Mouse (Mus musculus) gastrocnemius, adult 8-10 months (tissue): ENCODE results near the gene Rbm6. TPM values are rescaled to one million over a fixed set of nuclear protein-coding genes. Genes with fewer than 3 reads are reported as not detected.

Experiments
- DNase-seq, 2 experiments: peaks; one replicate each; pipeline ENCODE4 v3.0.0; 2022; ENCODE audit warnings: low spot score in 2 of 2
- total RNA-seq, 4 experiments: library from RNA; stranded (reverse); gene quantifications; 2 replicates each; pipeline ENCODE4 v1.2.4; 2022

The Rbm6 gene
- 10 to 100 TPM; 17.3 to 20.0 (median 18.0) TPM for total RNA-seq

DNA sequence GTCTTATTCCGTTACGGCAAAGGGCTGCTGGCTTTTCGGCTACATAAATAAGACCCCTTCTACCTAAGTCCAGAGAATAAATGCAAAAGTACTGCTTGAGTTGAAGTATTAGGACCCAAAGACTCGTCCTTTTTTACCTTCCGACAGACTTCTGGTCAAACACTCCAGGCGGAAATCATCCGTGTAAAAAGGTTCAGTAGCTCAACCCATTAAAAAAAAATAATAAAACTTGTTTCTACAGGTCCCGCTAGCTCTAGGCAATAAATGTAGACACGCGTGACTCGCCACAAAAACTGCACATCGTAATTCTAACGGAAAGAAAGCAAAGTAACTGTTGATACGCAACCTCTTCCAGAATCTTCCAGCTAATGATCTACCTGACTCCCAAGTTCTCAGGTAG lies at the start of gene Rbm6:
Gene Rbm6 (minus strand): TSS at position 101 of the 400 bp plus-strand sequence.
- DNase-seq: no peak

DNA sequence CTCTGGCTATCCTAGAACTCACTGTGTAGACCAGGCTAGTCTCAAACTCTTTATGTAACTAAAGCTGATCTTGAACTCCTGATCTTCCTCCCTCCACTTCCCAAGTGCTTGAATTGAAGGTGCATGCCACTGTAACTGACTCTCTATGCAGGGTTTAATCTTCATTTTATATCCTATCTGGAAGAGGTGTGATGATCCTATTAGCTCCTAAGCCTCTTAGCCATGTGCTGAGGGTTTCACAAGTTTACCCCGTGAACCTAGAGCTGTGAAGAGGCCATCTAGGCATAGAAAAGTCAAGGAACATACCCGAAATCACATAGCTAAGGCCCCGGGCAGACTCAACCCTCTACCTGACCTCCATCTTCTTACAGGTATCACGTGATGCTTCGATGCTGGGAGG lies 46.4 kb upstream of the Rbm6 start:
- no peak for DNase-seq

GRCm38 (mm10) chr9:107918884-107919283 lies 45.8 kb upstream of the Rbm6 start:
- DNase-seq: no peak

- DNase-seq: no peak
These were observed 45.0 kb upstream of the Rbm6 start for GRCm38 (mm10) chr9:107917895-107918608.

GRCm38 (mm10) chr9:107914764-107915420 lies 41.9 kb upstream of the Rbm6 start:
- no peak for DNase-seq

GRCm38 (mm10) chr9:107910025-107910769 lies 37.2 kb upstream of the Rbm6 start:
- no peak for DNase-seq

GRCm38 (mm10) chr9:107908410-107909158 lies 35.5 kb upstream of the Rbm6 start:
- no peak for DNase-seq

DNA sequence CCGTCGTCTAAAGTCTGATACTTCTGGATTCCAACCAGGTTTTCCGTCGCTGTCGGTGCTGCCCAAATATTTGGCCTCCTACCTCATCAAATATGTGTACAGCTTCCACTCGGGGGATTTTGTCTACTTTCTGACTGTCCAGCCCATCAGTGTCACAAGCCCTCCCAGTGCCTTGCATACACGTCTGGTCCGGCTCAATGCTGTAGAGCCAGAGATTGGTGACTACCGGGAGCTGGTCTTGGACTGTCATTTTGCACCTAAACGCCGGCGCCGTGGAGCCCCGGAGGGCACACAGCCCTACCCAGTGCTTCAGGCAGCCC lies 34.7 kb upstream of the Rbm6 start:
- DNase-seq: no peak

DNA sequence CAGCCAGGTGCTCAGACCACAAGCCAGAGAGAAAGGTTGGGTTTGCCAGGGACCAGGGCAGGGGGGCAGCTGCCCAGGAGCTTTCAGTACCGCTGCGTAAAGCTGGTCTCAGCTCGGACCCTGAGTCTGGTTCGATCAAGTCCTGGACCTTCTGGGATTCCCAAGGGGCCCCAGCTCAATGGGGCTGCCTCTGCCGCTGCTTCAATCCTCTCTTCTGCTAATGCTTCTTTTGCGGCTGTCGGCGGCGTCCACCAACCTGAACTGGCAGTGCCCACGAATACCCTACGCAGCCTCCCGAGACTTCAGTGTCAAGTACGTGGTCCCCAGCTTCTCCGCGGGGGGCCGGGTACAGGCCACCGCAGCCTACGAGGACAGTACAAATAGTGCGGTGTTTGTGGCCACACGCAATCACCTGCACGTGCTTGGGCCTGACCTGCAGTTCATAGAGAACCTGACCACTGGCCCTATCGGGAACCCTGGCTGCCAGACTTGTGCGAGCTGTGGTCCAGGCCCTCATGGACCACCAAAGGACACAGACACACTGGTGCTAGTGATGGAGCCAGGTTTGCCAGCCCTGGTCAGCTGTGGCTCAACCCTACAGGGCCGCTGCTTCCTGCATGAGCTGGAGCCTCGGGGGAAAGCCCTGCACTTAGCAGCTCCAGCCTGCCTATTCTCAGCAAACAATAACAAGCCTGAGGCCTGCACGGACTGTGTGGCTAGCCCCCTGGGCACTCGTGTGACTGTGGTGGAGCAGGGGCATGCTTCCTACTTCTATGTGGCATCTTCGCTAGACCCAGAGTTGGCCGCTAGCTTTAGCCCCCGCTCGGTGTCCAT lies 34.1 kb upstream of the Rbm6 start:
- no peak for DNase-seq

- DNase-seq: peak; percentile 73 to 78
These were observed 33.4 kb upstream of the Rbm6 start, which contains the start of gene Mst1r for GRCm38 (mm10) chr9:107906252-107906966. TSS of gene Mst1r (plus strand) at chr9:107906873.

DNA sequence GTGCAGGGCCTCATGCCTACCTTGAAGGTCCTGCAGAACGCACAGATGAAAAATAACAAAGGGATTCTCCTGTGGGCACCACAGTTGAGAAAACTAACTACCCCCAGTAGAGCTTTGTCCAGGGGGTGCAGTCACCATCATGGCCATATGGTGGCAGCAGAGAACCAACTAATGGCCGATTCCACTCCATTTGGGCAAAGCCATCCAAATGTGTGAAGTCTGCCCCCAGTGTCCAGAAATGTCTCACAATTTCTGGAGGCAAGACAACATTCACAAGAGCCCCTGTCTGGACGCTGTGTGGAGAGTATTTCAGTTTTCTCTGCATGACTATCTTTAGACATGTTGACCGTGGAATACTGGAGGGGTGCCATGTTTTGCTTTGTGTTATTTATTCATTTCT lies 31.7 kb upstream of the Rbm6 start:
- DNase-seq: peak; percentile 79

- no peak for DNase-seq
These were observed 28.5 kb upstream of the Rbm6 start for GRCm38 (mm10) chr9:107901627-107901914.

DNA sequence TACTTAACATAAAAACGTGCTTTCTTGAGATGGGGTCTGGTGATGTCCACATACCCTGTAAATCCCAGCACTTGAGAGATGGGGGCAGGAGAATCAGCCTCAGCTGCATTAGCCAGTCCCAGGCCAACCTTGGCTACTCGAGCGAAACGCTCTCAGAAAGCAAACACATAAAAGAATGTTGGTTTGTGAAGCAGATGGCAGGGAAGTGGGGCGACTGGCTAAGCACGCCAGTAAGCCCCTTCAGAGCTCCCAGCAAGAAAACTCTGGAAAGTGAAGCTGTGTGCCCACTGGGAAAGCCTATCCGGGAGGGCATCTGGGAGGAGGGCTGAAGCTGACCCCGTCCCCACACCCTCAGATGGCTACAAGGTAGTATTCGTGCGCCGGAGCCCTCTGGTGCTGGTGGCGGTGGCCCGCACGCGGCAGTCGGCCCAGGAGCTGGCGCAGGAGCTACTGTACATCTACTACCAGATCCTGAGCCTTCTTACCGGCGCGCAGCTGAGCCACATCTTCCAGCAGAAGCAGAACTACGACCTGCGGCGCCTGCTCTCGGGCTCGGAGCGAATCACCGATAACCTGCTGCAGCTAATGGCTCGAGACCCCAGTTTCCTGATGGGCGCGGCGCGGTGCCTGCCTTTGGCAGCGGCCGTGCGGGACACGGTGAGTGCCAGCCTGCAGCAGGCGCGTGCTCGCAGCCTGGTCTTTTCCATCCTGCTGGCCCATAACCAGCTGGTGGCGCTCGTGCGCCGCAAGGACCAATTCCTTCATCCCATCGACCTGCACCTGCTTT lies 28.0 kb upstream of the Rbm6 start:
- DNase-seq: peak in 1 of 2 experiments; percentile 27

GRCm38 (mm10) chr9:107899855-107900254 lies 26.8 kb upstream of the Rbm6 start:
- no peak for DNase-seq

DNA sequence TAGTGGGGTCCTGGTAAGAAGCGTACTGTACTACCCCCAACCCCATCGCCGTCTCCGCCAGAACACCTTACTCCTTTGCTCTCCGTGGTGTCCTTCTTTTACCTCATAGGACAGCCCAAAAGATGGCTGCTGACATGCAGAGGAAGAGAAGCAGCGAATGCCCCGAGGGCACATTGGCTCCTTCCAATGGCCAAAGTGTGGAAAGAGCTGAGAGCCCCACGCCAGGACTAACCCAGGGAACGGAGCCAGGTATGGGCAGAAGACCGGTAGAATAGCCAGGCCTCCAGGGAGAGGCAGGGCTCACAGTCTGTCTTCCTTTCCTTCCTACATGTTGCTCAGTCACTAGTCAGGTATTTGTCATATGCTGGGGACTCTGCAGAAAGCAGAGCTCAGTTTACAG lies 25.5 kb upstream of the Rbm6 start:
- DNase-seq: no peak

DNA sequence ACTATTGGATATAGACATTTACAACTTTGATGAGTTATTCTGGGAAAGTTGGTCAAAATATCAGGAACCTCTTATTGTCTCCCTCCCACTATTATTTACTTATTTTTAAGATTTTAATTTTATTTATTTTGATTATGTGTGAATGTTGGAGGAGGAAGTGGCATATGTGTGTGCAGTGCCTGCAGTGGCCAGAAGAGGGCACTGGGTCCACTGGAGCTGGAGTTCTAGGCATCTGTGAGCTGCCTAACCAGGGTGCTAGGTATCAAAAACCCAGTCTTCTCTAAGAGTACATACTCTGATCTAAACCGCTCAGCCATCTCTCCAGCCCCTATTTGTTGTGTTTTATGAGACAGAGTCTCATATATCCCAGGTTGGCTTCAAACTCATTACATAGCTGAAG lies 18.0 kb upstream of the Rbm6 start:
- no peak for DNase-seq

GRCm38 (mm10) chr9:107890260-107890659 lies 17.2 kb upstream of the Rbm6 start:
- DNase-seq: no peak

GRCm38 (mm10) chr9:107888267-107888850 lies 15.3 kb upstream of the Rbm6 start:
- no peak for DNase-seq

GRCm38 (mm10) chr9:107887804-107888266 lies 14.8 kb upstream of the Rbm6 start, which contains the start of gene Mon1a:
TSS of gene Mon1a (plus strand) at chr9:107888151.
- peak; percentile 83 to 91 for DNase-seq
